Mouse (Mus musculus) hindbrain, embryonic 10.5 days (tissue): ENCODE results near the gene Cox4i2. TPM values are rescaled to one million over a fixed set of nuclear protein-coding genes. Genes with fewer than 3 reads are reported as not detected.
A peak's percentile ranks its signal among the peaks of the same experiment; 100 is the strongest.

Experiments
- DNase-seq: peaks from one replicate; pipeline ENCODE4 v3.0.0-alpha.2; 2017; ENCODE audit warnings: low spot score
- H3K27ac ChIP-seq: fragments of 300-500 bp; sonication (generic); 2 replicates; pipeline ENCODE4 v1.5.1; 2016; ENCODE audit warnings: mild to moderate bottlenecking, moderate library complexity
- H3K27me3 ChIP-seq: fragments of 300-500 bp; sonication (generic); 2 replicates; pipeline ENCODE4 v1.6.1; 2016; ENCODE audit warnings: mild to moderate bottlenecking; ENCODE audit not compliant: poor library complexity, insufficient read depth, severe bottlenecking
- H3K36me3 ChIP-seq: fragments of 300-500 bp; sonication (generic); 2 replicates; pipeline ENCODE4 v1.6.1; 2016; ENCODE audit warnings: mild to moderate bottlenecking, moderate library complexity
- H3K4me1 ChIP-seq: fragments of 300-500 bp; sonication (generic); replicated peaks from 2 replicates; pipeline ENCODE4 v1.6.1; 2016; ENCODE audit warnings: mild to moderate bottlenecking
- H3K4me3 ChIP-seq: fragments of 300-500 bp; sonication (generic); 2 replicates; pipeline ENCODE4 v1.5.1; 2016; ENCODE audit warnings: mild to moderate bottlenecking, moderate library complexity
- H3K9me3 ChIP-seq: fragments of 300-500 bp; sonication (generic); 2 replicates; pipeline ENCODE4 v1.6.1; 2016; ENCODE audit warnings: mild to moderate bottlenecking, moderate library complexity
- WGBS: fragments of 180-500 bp; shearing (Covaris S2); methylation state at CpG from one replicate; pipeline ENCODE4 v1.1.7; 2016; 5-methylcytosine and 5-hydroxymethylcytosine counted together
- polyA plus RNA-seq: library from polyadenylated mRNA; unstranded; fragments of >200 nt; fragmentation: Nextera tagmentation; extraction: Ambion mirVana; gene quantifications from 2 replicates; pipeline ENCODE4 v1.2.1, GENCODE M21; 2016

The Cox4i2 gene
- 5.0 and 5.1 TPM in 2 replicates for polyA plus RNA-seq

GRCm38 (mm10) chr2:152753944-152754711 lies at the start of gene Cox4i2:
TSS of gene Cox4i2 (plus strand) at chr2:152754173.
- Histone ChIP-seq H3K4me1 (peaks cover 24% of the 10 kb centered on the region), H3K27ac (peak within 1 kb of the TSS; percentile 76), H3K4me3 (peak within 1 kb of the TSS; percentile 44), H3K36me3 (no peaks in the 10 kb centered on the region), H3K9me3 (no peaks in the 10 kb centered on the region), H3K27me3 (peaks cover 35% of the 10 kb centered on the region)
- WGBS, result 3% methylated on average over 30 of the region's 30 CpGs
- peak; percentile 33 for DNase-seq

GRCm38 (mm10) chr2:152704256-152704605 lies 49.7 kb upstream of the Cox4i2 start:
- peaks cover 57% of the 10 kb centered on the region for H3K4me1 ChIP-seq
- H3K36me3 ChIP-seq, result peaks cover 91% of the 10 kb centered on the region
- H3K27ac ChIP-seq, result peak overlapping the region; percentile 94
- H3K9me3 ChIP-seq, result peaks cover 6% of the 10 kb centered on the region; the same call in 1 of the 2 replicates
- DNase-seq, result no peak
- H3K27me3 ChIP-seq, result no peaks in the 10 kb centered on the region
- WGBS, result 84% methylated on average over 5 of the region's 5 CpGs
- no peak overlapping the region for H3K4me3 ChIP-seq

GRCm38 (mm10) chr2:152704811-152705370 lies 49.1 kb upstream of the Cox4i2 start:
- Histone ChIP-seq H3K36me3 (peaks cover 89% of the 10 kb centered on the region), H3K27me3 (no peaks in the 10 kb centered on the region), H3K9me3 (peaks cover 6% of the 10 kb centered on the region; the same call in 1 of the 2 replicates), H3K27ac (peak overlapping the region; percentile 94), H3K4me3 (no peak overlapping the region), H3K4me1 (peaks cover 53% of the 10 kb centered on the region)
- WGBS, result 92% methylated on average over 14 of the region's 14 CpGs
- no peak for DNase-seq

GRCm38 (mm10) chr2:152705993-152706571 lies 47.9 kb upstream of the Cox4i2 start:
- Histone ChIP-seq H3K4me3 (no peak overlapping the region), H3K4me1 (peaks cover 56% of the 10 kb centered on the region), H3K27ac (peak overlapping the region; percentile 94), H3K9me3 (peaks cover 4% of the 10 kb centered on the region; the same call in 1 of the 2 replicates), H3K36me3 (peaks cover 77% of the 10 kb centered on the region), H3K27me3 (no peaks in the 10 kb centered on the region)
- DNase-seq, result peak; percentile 44
- 73% methylated on average over 22 of the region's 22 CpGs for WGBS

GRCm38 (mm10) chr2:152707186-152707585 lies 46.8 kb upstream of the Cox4i2 start:
- H3K27me3 ChIP-seq, result no peaks in the 10 kb centered on the region
- peaks cover 56% of the 10 kb centered on the region for H3K4me1 ChIP-seq
- WGBS, result 25% methylated on average over 7 of the region's 7 CpGs
- no peak for DNase-seq
- peaks cover 66% of the 10 kb centered on the region for H3K36me3 ChIP-seq
- no peaks in the 10 kb centered on the region for H3K9me3 ChIP-seq
- peak overlapping the region; percentile 94 for H3K27ac ChIP-seq
- H3K4me3 ChIP-seq, result peak overlapping the region; percentile 57

- no peaks in the 10 kb centered on the region for H3K9me3 ChIP-seq
- peak overlapping the region; percentile 94 for H3K27ac ChIP-seq
- peaks cover 62% of the 10 kb centered on the region for H3K36me3 ChIP-seq
- 2% methylated on average over 31 of the region's 31 CpGs for WGBS
- DNase-seq, result peak; percentile 91
- no peaks in the 10 kb centered on the region for H3K27me3 ChIP-seq
- H3K4me3 ChIP-seq, result peak overlapping the region; percentile 57
- peaks cover 56% of the 10 kb centered on the region for H3K4me1 ChIP-seq
Observed at GRCm38 (mm10) chr2:152707627-152708026, 46.3 kb upstream of the Cox4i2 start.

- peaks cover 49% of the 10 kb centered on the region for H3K4me1 ChIP-seq
- WGBS, result 87% methylated on average over 5 of the region's 5 CpGs
- no peak for DNase-seq
- H3K27me3 ChIP-seq, result no peaks in the 10 kb centered on the region
- peak overlapping the region; percentile 94 for H3K27ac ChIP-seq
- no peak overlapping the region for H3K4me3 ChIP-seq
- peaks cover 47% of the 10 kb centered on the region for H3K36me3 ChIP-seq
- no peaks in the 10 kb centered on the region for H3K9me3 ChIP-seq
Observed at GRCm38 (mm10) chr2:152709066-152709465, 44.9 kb upstream of the Cox4i2 start.

- Histone ChIP-seq H3K9me3 (no peaks in the 10 kb centered on the region), H3K4me3 (no peak overlapping the region), H3K27ac (peak overlapping the region; percentile 87), H3K4me1 (peaks cover 39% of the 10 kb centered on the region), H3K36me3 (no peaks in the 10 kb centered on the region), H3K27me3 (no peaks in the 10 kb centered on the region)
- WGBS, result 82% methylated on average over 6 of the region's 6 CpGs
- DNase-seq, result no peak
Observed at GRCm38 (mm10) chr2:152716241-152716772, 37.7 kb upstream of the Cox4i2 start.

- peak overlapping the region; percentile 20; the same call in 1 of the 2 replicates for H3K4me3 ChIP-seq
- peak overlapping the region; percentile 87 for H3K27ac ChIP-seq
- H3K9me3 ChIP-seq, result no peaks in the 10 kb centered on the region
- no peaks in the 10 kb centered on the region for H3K36me3 ChIP-seq
- WGBS, result 52% methylated on average over 11 of the region's 11 CpGs
- H3K4me1 ChIP-seq, result peaks cover 39% of the 10 kb centered on the region
- peak; percentile 32 for DNase-seq
- H3K27me3 ChIP-seq, result no peaks in the 10 kb centered on the region
Observed at GRCm38 (mm10) chr2:152717652-152718051, 36.3 kb upstream of the Cox4i2 start.

- Histone ChIP-seq H3K27ac (peak overlapping the region; percentile 87), H3K9me3 (no peaks in the 10 kb centered on the region), H3K27me3 (peaks cover 3% of the 10 kb centered on the region; the same call in 1 of the 2 replicates), H3K36me3 (no peaks in the 10 kb centered on the region), H3K4me3 (peak overlapping the region; percentile 3), H3K4me1 (peaks cover 39% of the 10 kb centered on the region)
- WGBS, result 26% methylated on average over 6 of the region's 6 CpGs
- peak; percentile 78 for DNase-seq
Observed at GRCm38 (mm10) chr2:152718076-152718475, 35.9 kb upstream of the Cox4i2 start.

- Histone ChIP-seq H3K36me3 (no peaks in the 10 kb centered on the region), H3K9me3 (no peaks in the 10 kb centered on the region), H3K27me3 (peaks cover 14% of the 10 kb centered on the region), H3K4me1 (peaks cover 64% of the 10 kb centered on the region), H3K4me3 (peak overlapping the region; percentile 49), H3K27ac (peak overlapping the region; percentile 90)
- peak; percentile 75 for DNase-seq
- 3% methylated on average over 37 of the region's 37 CpGs for WGBS
Observed at GRCm38 (mm10) chr2:152723651-152724331, 30.2 kb upstream of the Cox4i2 start.

GRCm38 (mm10) chr2:152724332-152724723 lies 29.6 kb upstream of the Cox4i2 start:
- Histone ChIP-seq H3K4me1 (peaks cover 64% of the 10 kb centered on the region), H3K27ac (peak overlapping the region; percentile 90)
- WGBS, result 68% methylated on average over 3 of the region's 3 CpGs

More at GRCm38 (mm10) chr2:152724332-152724723, 29.6 kb upstream of the Cox4i2 start:
- Histone ChIP-seq H3K27me3 (peaks cover 14% of the 10 kb centered on the region), H3K36me3 (no peaks in the 10 kb centered on the region), H3K4me3 (peak overlapping the region; percentile 49), H3K9me3 (no peaks in the 10 kb centered on the region)
- DNase-seq, result no peak
